Mouse (Mus musculus): ENCODE results near the gene Ubxn4. TPM values are rescaled to one million over a fixed set of nuclear protein-coding genes. Genes with fewer than 3 reads are reported as not detected.
A peak's percentile ranks its signal among the peaks of the same experiment; 100 is the strongest.
"Not testable (repeated sequence)": the region's sequence is repeated elsewhere in the genome, so short reads cannot be mapped to it uniquely, and the experiment has no call there.

The Ubxn4 gene
- polyA plus RNA-seq, 1 experiment from 2014 or later, result 66.3 TPM

- Histone ChIP-seq H3K27me3 (replicated peaks) (no peaks in the 10 kb centered on the region), H3K9me3 (replicated peaks) (no peaks in the 10 kb centered on the region), H3K4me2 (no peak overlapping the region), H3K4me1 (replicated peaks) (no peaks in the 10 kb centered on the region), H3K27ac (ENCODE audit: poor library complexity, severe bottlenecking) (no peak overlapping the region), H3K4me3 (no peak overlapping the region), H3K9ac (no peak overlapping the region), H3K36me3 (no peaks in the 10 kb centered on the region)
- whole genome bisulfite sequencing, result 64% methylated on average over 3 of the region's 3 CpGs
- ATAC-seq (ENCODE audit: insufficient number of reproducible peaks, low FRiP score), result no peak
These were observed 65.3 kb downstream of the Ubxn4 start for GRCm38 (mm10) chr1:128309043-128309442.

GRCm38 (mm10) chr1:128314665-128315064 is 70.9 kb downstream of the Ubxn4 start:
- H3K9me3 ChIP-seq (replicated peaks), result no peaks in the 10 kb centered on the region
- no peak overlapping the region for H3K4me2 ChIP-seq
- H3K36me3 ChIP-seq, result no peaks in the 10 kb centered on the region
- no peak for ATAC-seq (ENCODE audit: insufficient number of reproducible peaks, low FRiP score)
- no peak overlapping the region for H3K4me3 ChIP-seq
- H3K4me1 ChIP-seq (replicated peaks), result no peaks in the 10 kb centered on the region
- 55% methylated on average over 4 of the region's 4 CpGs for WGBS
- no peak overlapping the region for H3K27ac ChIP-seq (ENCODE audit: poor library complexity, severe bottlenecking)
- H3K9ac ChIP-seq, result no peak overlapping the region
- H3K27me3 ChIP-seq (replicated peaks), result no peaks in the 10 kb centered on the region

- H3K36me3 ChIP-seq; ATAC-seq (ENCODE audit: insufficient number of reproducible peaks, low FRiP score); H3K27me3 ChIP-seq (replicated peaks); H3K4me2 ChIP-seq; H3K4me3 ChIP-seq; H3K9ac ChIP-seq; H3K9me3 ChIP-seq (replicated peaks); H3K27ac ChIP-seq (ENCODE audit: poor library complexity, severe bottlenecking): not testable (repeated sequence)
- 85% methylated on average over 6 of the region's 6 CpGs for WGBS
- H3K4me1 ChIP-seq (replicated peaks), result peaks cover 13% of the 10 kb centered on the region
These were observed 75.5 kb downstream of the Ubxn4 start for GRCm38 (mm10) chr1:128319266-128319665.

- no peak overlapping the region for H3K27ac ChIP-seq (ENCODE audit: poor library complexity, severe bottlenecking)
- no peak overlapping the region for H3K4me3 ChIP-seq
- 72% methylated on average over 8 of the region's 8 CpGs for WGBS
- no peak for ATAC-seq (ENCODE audit: insufficient number of reproducible peaks, low FRiP score)
- no peaks in the 10 kb centered on the region for H3K9me3 ChIP-seq (replicated peaks)
- peaks cover 13% of the 10 kb centered on the region for H3K4me1 ChIP-seq (replicated peaks)
- H3K4me2 ChIP-seq, result no peak overlapping the region
- H3K27me3 ChIP-seq (replicated peaks), result no peaks in the 10 kb centered on the region
- H3K36me3 ChIP-seq, result peaks cover 19% of the 10 kb centered on the region
- no peak overlapping the region for H3K9ac ChIP-seq
These were observed 79.4 kb downstream of the Ubxn4 start for GRCm38 (mm10) chr1:128323026-128323643.

GRCm38 (mm10) chr1:128324776-128325175 is 81.0 kb downstream of the Ubxn4 start:
- Histone ChIP-seq H3K9me3 (replicated peaks) (no peaks in the 10 kb centered on the region), H3K36me3 (peaks cover 27% of the 10 kb centered on the region), H3K4me1 (replicated peaks) (peaks cover 13% of the 10 kb centered on the region), H3K4me2 (no peak overlapping the region), H3K27me3 (replicated peaks) (no peaks in the 10 kb centered on the region), H3K27ac (ENCODE audit: poor library complexity, severe bottlenecking) (no peak overlapping the region), H3K4me3 (no peak overlapping the region), H3K9ac (no peak overlapping the region)
- 85% methylated on average over 2 of the region's 2 CpGs for WGBS
- no peak for ATAC-seq (ENCODE audit: insufficient number of reproducible peaks, low FRiP score)

- H3K9me3 ChIP-seq (replicated peaks), result no peaks in the 10 kb centered on the region
- no peak overlapping the region for H3K27ac ChIP-seq (ENCODE audit: poor library complexity, severe bottlenecking)
- H3K36me3 ChIP-seq, result peaks cover 51% of the 10 kb centered on the region
- no peak overlapping the region for H3K4me3 ChIP-seq
- ATAC-seq (ENCODE audit: insufficient number of reproducible peaks, low FRiP score), result no peak
- 79% methylated on average over 1 of the region's 1 CpGs for WGBS
- H3K9ac ChIP-seq, result no peak overlapping the region
- H3K4me1 ChIP-seq (replicated peaks), result peaks cover 13% of the 10 kb centered on the region
- H3K4me2 ChIP-seq, result no peak overlapping the region
- no peaks in the 10 kb centered on the region for H3K27me3 ChIP-seq (replicated peaks)
These were observed 83.4 kb downstream of the Ubxn4 start for GRCm38 (mm10) chr1:128327165-128327564.

GRCm38 (mm10) chr1:128328218-128328617 is 84.5 kb downstream of the Ubxn4 start, which contains the start of gene Lct:
TSS of gene Lct (minus strand) at chr1:128328318.
- peaks cover 9% of the 10 kb centered on the region for H3K4me1 ChIP-seq (replicated peaks)
- no peak within 1 kb of the TSS for H3K4me3 ChIP-seq
- H3K27me3 ChIP-seq (replicated peaks), result no peaks in the 10 kb centered on the region
- no peak within 1 kb of the TSS for H3K27ac ChIP-seq (ENCODE audit: poor library complexity, severe bottlenecking)
- WGBS, result 70% methylated on average over 3 of the region's 3 CpGs
- no peak within 1 kb of the TSS for H3K9ac ChIP-seq
- peaks cover 61% of the 10 kb centered on the region for H3K36me3 ChIP-seq
- no peaks in the 10 kb centered on the region for H3K9me3 ChIP-seq (replicated peaks)
- H3K4me2 ChIP-seq, result no peak within 1 kb of the TSS
- no peak for ATAC-seq (ENCODE audit: insufficient number of reproducible peaks, low FRiP score)

MicroRNA genes within 50 kb of the gene (microRNA counts, 519-probe panel; counts per million panel counts)
- microRNA mmu-miR-128, result 3,264 counts per million, percentile 17 among the panel's probes with 10 or more counts

Small RNAs within 50 kb of the gene (microRNA-seq; reads per million reads assigned to microRNA genes)
- 73.6 reads per million, percentile 49 among the genes with 10 or more reads in this experiment for gene Mir128-1

Other genes starting within 250 kb of the Ubxn4 start
- 7.6 and 8.8 TPM in 2 replicates for gene Zranb3, start 140.9 kb upstream of the Ubxn4 start, polyA plus RNA-seq (2016; fragmentation: Nextera tagmentation; extraction: Ambion mirVana)
- 63.6 and 65.9 TPM in 2 replicates for gene R3hdm1, start 140.7 kb upstream of the Ubxn4 start, polyA plus RNA-seq (2016; fragmentation: Nextera tagmentation; extraction: Ambion mirVana)
- 0.05 and 0.10 TPM in 2 replicates for gene Lct, start 84.4 kb downstream of the Ubxn4 start, polyA plus RNA-seq (2016; fragmentation: Nextera tagmentation; extraction: Ambion mirVana)
- gene Mcm6, start 115.7 kb downstream of the Ubxn4 start, polyA plus RNA-seq (2016; fragmentation: Nextera tagmentation; extraction: Ambion mirVana), result 187 TPM in 2 replicates
- 110 and 117 TPM in 2 replicates for gene Dars, start 173.4 kb downstream of the Ubxn4 start, polyA plus RNA-seq (2016; fragmentation: Nextera tagmentation; extraction: Ambion mirVana)